Mouse (Mus musculus): ENCODE measurements at regions not wholly inside any gene's neighbourhood (a gene's known extent, or its start where the extent isn't known, plus 50 kb on each side); places are given as distances from the start of the nearest gene placed in this dataset.

DNA sequence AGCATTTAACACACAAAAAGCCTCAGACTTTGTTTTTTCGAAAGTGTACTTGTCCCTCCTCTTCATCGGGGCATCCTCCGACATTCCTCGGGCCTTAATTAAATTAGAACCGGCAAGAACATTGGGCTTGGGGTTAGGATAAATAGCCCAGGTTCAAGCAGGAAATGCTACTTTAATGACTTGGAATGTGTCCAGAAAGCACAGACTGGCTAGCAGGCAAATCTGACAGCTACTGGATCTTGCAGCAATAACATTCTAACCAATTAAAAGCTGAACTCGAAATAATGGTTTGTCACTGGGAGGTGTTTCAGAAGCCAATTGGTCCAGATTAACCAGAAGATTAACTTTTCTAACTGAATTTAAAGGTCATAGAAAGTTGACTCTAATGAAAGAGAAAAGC lies 93.4 kb upstream of the Fbxl4 start:
- no peak overlapping the region for H3K27ac ChIP-seq
- H3K27me3 ChIP-seq (ENCODE audit: poor library complexity, severe bottlenecking): peaks cover 17% of the 10 kb centered on the region; the same call in 1 of the 2 replicates
- WGBS: 37% methylated on average over 6 of the region's 6 CpGs
- no peaks in the 10 kb centered on the region for H3K36me3 ChIP-seq (replicated peaks)
- DNase-seq (ENCODE audit: extremely low spot score, low spot score): no peak
- no peak overlapping the region for H3K4me3 ChIP-seq
- H3K9me3 ChIP-seq: 0 out of 2 replicates have a peak, but pooled peaks cover 6% of the 10 kb centered on the region
- H3K4me1 ChIP-seq: no peaks in the 10 kb centered on the region

DNA sequence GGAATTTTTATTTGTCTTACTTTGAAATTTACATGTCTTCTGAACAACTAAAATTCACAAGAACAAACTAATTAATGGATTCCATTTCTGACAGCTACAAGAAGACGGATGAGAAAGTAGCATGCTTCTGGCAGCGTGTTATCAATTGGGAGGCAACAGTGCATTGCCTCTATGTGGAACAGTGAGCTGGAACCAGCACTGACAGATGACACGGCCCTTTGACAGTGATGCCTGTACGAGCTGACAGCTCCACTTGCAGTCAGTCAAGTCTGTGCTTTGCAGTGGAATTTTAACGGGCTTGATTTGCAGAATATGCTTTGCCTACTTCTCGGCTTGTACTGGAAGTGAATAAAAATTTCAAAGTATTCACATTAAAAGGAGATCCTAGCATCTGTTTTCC lies 88.3 kb upstream of the Fbxl4 start:
- peaks cover 11% of the 10 kb centered on the region; the same call in 1 of the 2 replicates for H3K27me3 ChIP-seq (ENCODE audit: poor library complexity, severe bottlenecking)
- H3K9me3 ChIP-seq: no peaks in the 10 kb centered on the region
- H3K4me3 ChIP-seq: no peak overlapping the region
- no peak for DNase-seq (ENCODE audit: extremely low spot score, low spot score)
- 73% methylated on average over 6 of the region's 6 CpGs for WGBS
- no peak overlapping the region for H3K27ac ChIP-seq
- H3K36me3 ChIP-seq (replicated peaks): no peaks in the 10 kb centered on the region
- H3K4me1 ChIP-seq: no peaks in the 10 kb centered on the region

- no peaks in the 10 kb centered on the region for H3K4me1 ChIP-seq
- DNase-seq (ENCODE audit: extremely low spot score, low spot score): no peak
- no peak overlapping the region for H3K4me3 ChIP-seq
- 79% methylated on average over 4 of the region's 4 CpGs for WGBS
- peaks cover 3% of the 10 kb centered on the region; the same call in 1 of the 2 replicates for H3K9me3 ChIP-seq
- H3K36me3 ChIP-seq (replicated peaks): no peaks in the 10 kb centered on the region
- no peaks in the 10 kb centered on the region for H3K27me3 ChIP-seq (ENCODE audit: poor library complexity, severe bottlenecking)
- no peak overlapping the region for H3K27ac ChIP-seq
Measured at GRCm38 (mm10) chr4:22274178-22274577, 83.2 kb upstream of the Fbxl4 start.

GRCm38 (mm10) chr4:22282536-22283323 lies 74.6 kb upstream of the Fbxl4 start:
- Histone ChIP-seq H3K4me1 (no peaks in the 10 kb centered on the region), H3K27me3 (ENCODE audit: poor library complexity, severe bottlenecking) (no peaks in the 10 kb centered on the region), H3K27ac (no peak overlapping the region), H3K36me3 (replicated peaks) (no peaks in the 10 kb centered on the region), H3K4me3 (no peak overlapping the region), H3K9me3 (no peaks in the 10 kb centered on the region)
- 75% methylated on average over 4 of the region's 4 CpGs for WGBS
- no peak for DNase-seq (ENCODE audit: extremely low spot score, low spot score)

GRCm38 (mm10) chr4:22292169-22292568 lies 65.2 kb upstream of the Fbxl4 start:
- 78% methylated on average over 3 of the region's 3 CpGs for WGBS
- Histone ChIP-seq H3K27me3 (ENCODE audit: poor library complexity, severe bottlenecking) (no peaks in the 10 kb centered on the region), H3K36me3 (replicated peaks) (no peaks in the 10 kb centered on the region), H3K9me3 (no peaks in the 10 kb centered on the region), H3K27ac (no peak overlapping the region), H3K4me1 (peaks cover 2% of the 10 kb centered on the region; the same call in 1 of the 2 replicates), H3K4me3 (no peak overlapping the region)
- DNase-seq (ENCODE audit: extremely low spot score, low spot score): no peak

DNA sequence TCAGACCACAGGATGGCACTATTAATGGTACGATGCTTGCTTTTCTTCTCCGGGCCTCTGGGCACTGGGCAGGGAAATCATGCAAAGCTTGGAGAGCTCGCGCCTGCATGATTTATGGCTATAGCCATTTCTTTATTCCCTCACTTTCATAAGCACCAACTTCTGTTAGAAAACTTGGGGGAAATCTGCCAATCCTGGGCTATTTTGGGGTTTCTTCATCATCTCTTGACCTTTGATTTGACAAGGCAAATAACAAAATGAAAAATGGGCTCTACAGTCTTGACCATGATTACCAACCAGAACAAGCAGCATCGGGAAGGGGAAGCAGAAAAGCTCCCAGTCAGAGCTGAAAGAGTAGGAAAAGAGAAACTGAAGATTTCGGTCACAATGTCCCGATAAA lies 57.1 kb upstream of the Fbxl4 start:
- no peak for DNase-seq (ENCODE audit: extremely low spot score, low spot score)
- Histone ChIP-seq H3K27me3 (ENCODE audit: poor library complexity, severe bottlenecking) (no peaks in the 10 kb centered on the region), H3K4me3 (no peak overlapping the region), H3K4me1 (peaks cover 9% of the 10 kb centered on the region), H3K9me3 (no peaks in the 10 kb centered on the region), H3K36me3 (replicated peaks) (no peaks in the 10 kb centered on the region), H3K27ac (no peak overlapping the region)
- 93% methylated on average over 7 of the region's 7 CpGs for WGBS

GRCm38 (mm10) chr4:22301148-22301942 lies 56.0 kb upstream of the Fbxl4 start:
- H3K4me1 ChIP-seq: peaks cover 9% of the 10 kb centered on the region
- WGBS: 75% methylated on average over 9 of the region's 9 CpGs
- H3K27ac ChIP-seq: no peak overlapping the region
- no peaks in the 10 kb centered on the region for H3K27me3 ChIP-seq (ENCODE audit: poor library complexity, severe bottlenecking)
- H3K9me3 ChIP-seq: no peaks in the 10 kb centered on the region
- H3K4me3 ChIP-seq: no peak overlapping the region
- no peaks in the 10 kb centered on the region for H3K36me3 ChIP-seq (replicated peaks)
- DNase-seq (ENCODE audit: extremely low spot score, low spot score): no peak

- Histone ChIP-seq H3K36me3 (replicated peaks) (no peaks in the 10 kb centered on the region), H3K27me3 (ENCODE audit: poor library complexity, severe bottlenecking) (no peaks in the 10 kb centered on the region), H3K4me3 (no peak overlapping the region), H3K27ac (no peak overlapping the region), H3K9me3 (no peaks in the 10 kb centered on the region), H3K4me1 (peaks cover 9% of the 10 kb centered on the region)
- DNase-seq (ENCODE audit: extremely low spot score, low spot score): no peak
- 61% methylated on average over 4 of the region's 4 CpGs for WGBS
Measured at GRCm38 (mm10) chr4:22301943-22302215, 55.5 kb upstream of the Fbxl4 start.

GRCm38 (mm10) chr4:22302262-22302661 lies 55.1 kb upstream of the Fbxl4 start:
- no peak for DNase-seq (ENCODE audit: extremely low spot score, low spot score)

More at GRCm38 (mm10) chr4:22302262-22302661, 55.1 kb upstream of the Fbxl4 start:
- WGBS: 89% methylated on average over 1 of the region's 1 CpGs
- no peaks in the 10 kb centered on the region for H3K27me3 ChIP-seq (ENCODE audit: poor library complexity, severe bottlenecking)
- H3K4me1 ChIP-seq: peaks cover 9% of the 10 kb centered on the region
- H3K36me3 ChIP-seq (replicated peaks): no peaks in the 10 kb centered on the region
- H3K4me3 ChIP-seq: no peak overlapping the region
- no peak overlapping the region for H3K27ac ChIP-seq
- H3K9me3 ChIP-seq: no peaks in the 10 kb centered on the region
